Mouse (Mus musculus): ENCODE data around the gene Ran.
A peak's percentile ranks its signal among the peaks of the same experiment; 100 is the strongest.

Ran gene

GRCm38 (mm10) chr5:129065301-129065700 is 45.4 kb downstream of the Ran start:
- DNase-seq, result no peak

GRCm38 (mm10) chr5:129065946-129066345 is 46.1 kb downstream of the Ran start:
- peak; percentile 73 for DNase-seq

GRCm38 (mm10) chr5:129066541-129067230 is 46.8 kb downstream of the Ran start:
- DNase-seq, result peak; percentile 24

GRCm38 (mm10) chr5:129067231-129067834 is 47.5 kb downstream of the Ran start:
- peak; percentile 30 for DNase-seq

- no peak for DNase-seq
These were observed 52.0 kb downstream of the Ran start for GRCm38 (mm10) chr5:129071761-129072280.

GRCm38 (mm10) chr5:129073404-129073803 is 53.5 kb downstream of the Ran start:
- DNase-seq, result no peak
